Mouse (Mus musculus) olfactory bulb, adult 2 months (tissue): Measurements from ENCODE around the gene Tmem106a.
"Not testable (repeated sequence)": the region's sequence is repeated elsewhere in the genome, so short reads cannot be mapped to it uniquely, and the experiment has no call there.

Experiments used
- CTCF ChIP-seq: fragments of 200-500 bp; IDR thresholded peaks from 2 replicates; pipeline ENCODE4 v1.5.1; 2012; ENCODE audit warnings: low read depth, mild to moderate bottlenecking, low read length, moderate library complexity; ENCODE audit not compliant: insufficient read depth
- POLR2A ChIP-seq: fragments of 200-500 bp; IDR thresholded peaks from 2 replicates; pipeline ENCODE4 v1.6.1; 2012; ENCODE audit warnings: mild to moderate bottlenecking, low read depth, low read length, moderate library complexity; ENCODE audit not compliant: insufficient read depth

DNA sequence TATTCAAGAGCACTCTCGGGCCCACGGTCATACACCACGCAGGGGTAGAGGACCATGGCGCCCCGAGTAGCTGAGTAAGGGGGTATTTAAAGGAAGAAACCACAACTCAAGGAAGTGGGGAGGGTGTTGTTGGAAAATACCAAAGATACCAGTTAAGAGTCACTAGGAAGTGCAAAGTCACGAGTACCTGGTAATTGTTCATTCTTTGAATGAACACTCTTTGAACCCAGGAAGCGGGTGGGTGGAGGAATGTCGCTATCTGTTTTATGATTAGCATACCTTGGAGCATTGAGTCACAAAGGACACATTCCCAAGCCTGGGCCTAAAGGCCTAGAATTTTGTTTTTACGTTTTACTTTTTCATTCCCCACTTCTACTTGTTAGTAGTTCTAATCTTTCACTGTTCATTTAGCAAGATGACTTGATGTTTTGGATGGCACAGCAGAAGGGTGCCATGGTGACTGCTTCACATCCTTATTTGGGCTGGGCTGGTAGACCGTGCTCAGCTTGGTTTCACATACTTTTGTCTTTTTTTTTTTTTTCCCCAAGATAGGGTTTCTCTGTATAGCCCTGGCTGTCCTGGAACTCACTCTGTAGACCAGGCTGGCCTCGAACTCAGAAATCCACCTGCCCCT, 38.1 kb downstream of the Tmem106a start:
- not testable (repeated sequence) for TF ChIP-seq CTCF, POLR2A
